Mouse (Mus musculus) limb, embryonic 10.5 days (tissue): ENCODE data around the gene Toe1. TPM values are rescaled to one million over a fixed set of nuclear protein-coding genes. Genes with fewer than 3 reads are reported as not detected.
"Not testable (repeated sequence)": the region's sequence is repeated elsewhere in the genome, so short reads cannot be mapped to it uniquely, and the experiment has no call there.

Experiments
- DNase-seq: peaks from one replicate; pipeline ENCODE4 v3.0.0-alpha.2; 2017; ENCODE audit warnings: low spot score
- H3K27ac ChIP-seq: fragments of 300-500 bp; sonication (generic); 2 replicates; pipeline ENCODE4 v1.5.1; 2016; ENCODE audit warnings: mild to moderate bottlenecking
- H3K27me3 ChIP-seq: fragments of 300-500 bp; sonication (generic); 2 replicates; pipeline ENCODE4 v1.6.1; 2016; ENCODE audit warnings: low read depth, mild to moderate bottlenecking; ENCODE audit not compliant: poor library complexity, severe bottlenecking
- H3K36me3 ChIP-seq: fragments of 300-500 bp; sonication (generic); 2 replicates; pipeline ENCODE4 v1.6.1; 2016; ENCODE audit warnings: mild to moderate bottlenecking, moderate library complexity
- H3K4me1 ChIP-seq: fragments of 300-500 bp; sonication (generic); 2 replicates; pipeline ENCODE4 v1.6.1; 2016
- H3K4me3 ChIP-seq: fragments of 300-500 bp; sonication (generic); 2 replicates; pipeline ENCODE4 v1.5.1; 2016; ENCODE audit warnings: mild to moderate bottlenecking, moderate library complexity
- H3K9me3 ChIP-seq: fragments of 300-500 bp; sonication (generic); replicated peaks from 2 replicates; pipeline ENCODE4 v1.6.1; 2016; ENCODE audit warnings: mild to moderate bottlenecking
- WGBS: fragments of 180-500 bp; shearing (Covaris S2); methylation state at CpG from one replicate; pipeline ENCODE4 v1.1.7; 2016; 5-methylcytosine and 5-hydroxymethylcytosine counted together
- polyA plus RNA-seq: library from polyadenylated mRNA; unstranded; fragments of >200 nt; fragmentation: Nextera tagmentation; extraction: Ambion mirVana; gene quantifications from 2 replicates; pipeline ENCODE4 v1.2.1, GENCODE M21; 2016

The Toe1 gene
- polyA plus RNA-seq, result 40.8 and 42.3 TPM in 2 replicates

DNA sequence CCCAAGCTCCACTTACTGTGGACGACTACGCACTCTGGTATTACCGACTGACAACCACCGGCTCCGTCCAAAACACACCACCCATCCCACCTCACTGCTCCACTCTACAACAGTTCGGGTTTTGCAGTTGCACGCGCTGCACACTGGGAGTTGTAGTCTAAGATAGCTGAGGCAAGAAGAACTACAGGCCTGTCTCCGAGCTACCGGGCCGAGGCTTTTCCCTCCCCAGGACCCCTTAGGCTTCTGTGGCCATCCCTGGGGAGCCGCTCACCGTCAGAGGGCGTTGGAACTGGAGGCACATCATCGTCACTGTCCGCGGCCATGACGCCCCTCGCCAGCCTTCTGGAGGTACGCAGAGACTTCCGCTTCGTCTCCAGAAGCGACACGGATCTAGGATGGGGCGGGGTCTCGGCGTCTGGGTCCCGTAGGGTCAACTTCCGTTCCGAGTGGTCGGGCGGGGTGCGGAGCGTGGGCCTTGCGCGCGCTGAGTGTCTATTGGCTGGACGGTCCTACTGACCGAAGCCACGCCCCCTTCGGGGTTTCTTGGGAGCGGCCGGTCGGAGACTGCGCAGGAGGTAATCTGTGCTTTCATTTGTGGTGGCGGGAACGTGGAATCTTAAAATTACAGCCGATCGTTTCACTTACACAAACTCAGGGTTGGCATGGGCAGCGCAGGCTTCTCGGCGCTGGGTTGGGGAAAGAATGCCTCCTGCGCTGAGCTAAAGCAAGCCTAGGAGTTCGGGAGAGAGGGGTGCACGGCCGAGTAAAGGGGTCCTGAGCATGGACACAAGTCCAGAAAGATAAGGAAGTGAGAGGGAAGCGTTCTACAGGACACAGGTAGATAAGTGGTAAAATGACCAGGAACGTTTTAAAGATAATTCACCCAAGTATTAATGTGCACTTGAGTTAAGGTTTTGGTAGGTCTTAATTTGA lies at the start of gene Toe1, which contains the start of gene Mutyh:
Gene Toe1 (minus strand): TSS at position 444 of the 933 bp plus-strand sequence.
Gene Mutyh (plus strand): TSS at position 527 of the 933 bp plus-strand sequence.
- no peaks in the 10 kb centered on the region for H3K9me3 ChIP-seq
- H3K4me3 ChIP-seq, result peak within 1 kb of the TSS; percentile 78
- peak; percentile 98 for DNase-seq
- H3K4me1 ChIP-seq, result peaks cover 9% of the 10 kb centered on the region
- 1% methylated on average over 58 of the region's 58 CpGs for WGBS
- no peaks in the 10 kb centered on the region for H3K27me3 ChIP-seq
- peaks cover 51% of the 10 kb centered on the region for H3K36me3 ChIP-seq
- peak within 1 kb of the TSS; percentile 94 for H3K27ac ChIP-seq

DNA sequence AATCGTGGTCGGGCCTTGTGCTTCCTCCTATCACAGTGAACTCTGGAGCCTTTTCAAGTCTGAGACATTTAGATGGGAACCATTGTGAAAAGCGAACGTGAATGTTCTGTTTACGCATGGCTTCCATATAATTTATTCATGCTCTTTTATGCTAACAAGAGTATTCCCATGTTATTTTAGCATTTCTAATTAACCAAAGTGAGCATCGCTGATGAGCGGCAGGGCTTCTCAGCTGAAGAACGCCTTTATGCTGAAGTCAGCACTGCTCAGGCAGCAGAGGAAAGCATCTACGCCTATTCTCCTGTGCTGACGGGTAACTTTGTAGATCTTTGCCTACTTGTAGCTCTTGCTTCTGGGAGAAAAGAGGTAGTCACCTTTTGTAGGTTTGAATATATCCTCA lies 49.8 kb upstream of the Toe1 start:
- H3K9me3 ChIP-seq, result no peaks in the 10 kb centered on the region
- H3K27ac ChIP-seq, result no peak overlapping the region
- H3K36me3 ChIP-seq, result no peaks in the 10 kb centered on the region
- WGBS, result 91% methylated on average over 10 of the region's 10 CpGs
- H3K4me1 ChIP-seq, result no peaks in the 10 kb centered on the region
- no peak overlapping the region for H3K4me3 ChIP-seq
- DNase-seq, result no peak
- H3K27me3 ChIP-seq, result no peaks in the 10 kb centered on the region

GRCm38 (mm10) chr4:116854286-116854685 lies 46.8 kb upstream of the Toe1 start:
- no peaks in the 10 kb centered on the region for H3K4me1 ChIP-seq
- no peaks in the 10 kb centered on the region for H3K36me3 ChIP-seq
- H3K4me3 ChIP-seq, result no peak overlapping the region
- no peak for DNase-seq
- 23% methylated on average over 2 of the region's 2 CpGs for WGBS
- H3K27me3 ChIP-seq, result no peaks in the 10 kb centered on the region
- no peaks in the 10 kb centered on the region for H3K9me3 ChIP-seq
- no peak overlapping the region for H3K27ac ChIP-seq

- H3K27me3 ChIP-seq, result no peaks in the 10 kb centered on the region
- H3K36me3 ChIP-seq, result no peaks in the 10 kb centered on the region
- no peak overlapping the region for H3K4me3 ChIP-seq
- no peak overlapping the region for H3K27ac ChIP-seq
- WGBS, result 88% methylated on average over 3 of the region's 3 CpGs
- no peaks in the 10 kb centered on the region for H3K9me3 ChIP-seq
- DNase-seq, result no peak
- H3K4me1 ChIP-seq, result no peaks in the 10 kb centered on the region
Measured at GRCm38 (mm10) chr4:116849901-116850300, 42.5 kb upstream of the Toe1 start.

- 96% methylated on average over 3 of the region's 3 CpGs for WGBS
- no peaks in the 10 kb centered on the region for H3K36me3 ChIP-seq
- peaks cover 3% of the 10 kb centered on the region; the same call in 1 of the 2 replicates for H3K4me1 ChIP-seq
- no peak overlapping the region for H3K4me3 ChIP-seq
- no peaks in the 10 kb centered on the region for H3K9me3 ChIP-seq
- no peak overlapping the region for H3K27ac ChIP-seq
- peaks cover 19% of the 10 kb centered on the region for H3K27me3 ChIP-seq
- no peak for DNase-seq
Measured at GRCm38 (mm10) chr4:116844324-116844723, 36.9 kb upstream of the Toe1 start.

DNA sequence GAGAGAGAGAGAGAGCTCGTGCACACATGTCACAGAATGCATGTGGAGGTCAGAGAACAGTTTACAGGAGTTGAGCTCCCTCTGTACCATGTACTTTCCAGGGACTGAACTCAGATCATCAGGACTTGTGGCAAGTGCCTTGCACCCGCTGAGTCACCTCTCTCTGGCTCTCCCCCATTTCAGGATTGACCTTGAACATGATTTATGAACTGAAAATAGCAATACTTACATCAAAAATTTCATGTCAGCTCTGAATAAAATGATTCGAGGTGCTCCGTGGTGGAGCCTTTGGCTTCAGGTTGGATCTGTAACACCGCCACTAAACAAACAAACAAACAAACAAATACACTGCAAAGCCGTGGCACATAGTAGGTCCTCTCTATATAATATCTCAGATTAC lies 33.4 kb upstream of the Toe1 start:
- no peak overlapping the region for H3K4me3 ChIP-seq
- peaks cover 25% of the 10 kb centered on the region for H3K27me3 ChIP-seq
- H3K9me3 ChIP-seq, result no peaks in the 10 kb centered on the region

GRCm38 (mm10) chr4:116840096-116840495 lies 32.7 kb upstream of the Toe1 start:
- Histone ChIP-seq H3K4me3 (peak overlapping the region; percentile 35), H3K27me3 (peaks cover 25% of the 10 kb centered on the region)
- WGBS, result 21% methylated on average over 27 of the region's 29 CpGs
- not testable (repeated sequence) for H3K27ac ChIP-seq, H3K36me3 ChIP-seq, H3K9me3 ChIP-seq, H3K4me1 ChIP-seq
- peak; percentile 46 for DNase-seq

More for the DNA sequence above, 33.4 kb upstream of the Toe1 start:
- no peak overlapping the region for H3K27ac ChIP-seq
- 83% methylated on average over 6 of the region's 6 CpGs for WGBS
- H3K36me3 ChIP-seq, result no peaks in the 10 kb centered on the region
- peaks cover 7% of the 10 kb centered on the region; the same call in 1 of the 2 replicates for H3K4me1 ChIP-seq
- no peak for DNase-seq

DNA sequence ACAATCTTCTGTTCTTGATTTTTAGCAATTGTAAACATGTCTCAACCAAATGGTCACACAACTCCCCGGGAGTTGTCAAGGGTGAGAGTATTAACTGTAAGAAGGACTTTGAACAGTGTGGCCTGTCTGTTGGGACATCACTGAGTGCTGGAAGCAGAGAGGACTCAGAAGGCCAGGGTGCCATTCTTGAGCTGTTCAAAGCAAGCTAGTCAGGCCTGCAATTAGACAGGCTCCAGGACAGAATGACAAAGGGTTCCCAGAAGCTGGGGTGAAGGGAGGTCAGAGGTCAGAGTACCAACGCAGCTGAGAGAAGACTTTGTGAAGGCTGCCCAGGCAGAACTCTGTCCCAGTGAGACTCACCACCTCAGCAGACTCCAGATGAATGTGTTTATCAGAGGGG lies 31.6 kb upstream of the Toe1 start:
- WGBS, result 34% methylated on average over 2 of the region's 2 CpGs

GRCm38 (mm10) chr4:116830070-116830368 lies 22.6 kb upstream of the Toe1 start:
- no peak for DNase-seq
- H3K36me3 ChIP-seq, result no peaks in the 10 kb centered on the region
- peaks cover 13% of the 10 kb centered on the region for H3K4me1 ChIP-seq
- WGBS, result 29% methylated on average over 6 of the region's 6 CpGs
- H3K9me3 ChIP-seq, result no peaks in the 10 kb centered on the region
- H3K27me3 ChIP-seq, result no peaks in the 10 kb centered on the region
- no peak overlapping the region for H3K27ac ChIP-seq
- no peak overlapping the region for H3K4me3 ChIP-seq

More for the DNA sequence above, 31.6 kb upstream of the Toe1 start:
- DNase-seq, result no peak
- Histone ChIP-seq H3K4me3 (no peak overlapping the region), H3K27ac (no peak overlapping the region), H3K4me1 (peaks cover 7% of the 10 kb centered on the region; the same call in 1 of the 2 replicates), H3K9me3 (no peaks in the 10 kb centered on the region), H3K27me3 (peaks cover 25% of the 10 kb centered on the region), H3K36me3 (no peaks in the 10 kb centered on the region)

- Histone ChIP-seq H3K4me1 (peaks cover 17% of the 10 kb centered on the region), H3K9me3 (no peaks in the 10 kb centered on the region), H3K4me3 (no peak overlapping the region), H3K27me3 (no peaks in the 10 kb centered on the region), H3K36me3 (no peaks in the 10 kb centered on the region), H3K27ac (no peak overlapping the region)
- DNase-seq, result no peak
- WGBS, result 62% methylated on average over 6 of the region's 6 CpGs
Measured at GRCm38 (mm10) chr4:116829364-116830069, 22.1 kb upstream of the Toe1 start.

GRCm38 (mm10) chr4:116827819-116828218 lies 20.4 kb upstream of the Toe1 start:
- Histone ChIP-seq H3K36me3 (no peaks in the 10 kb centered on the region), H3K4me3 (no peak overlapping the region), H3K27me3 (no peaks in the 10 kb centered on the region), H3K4me1 (peaks cover 22% of the 10 kb centered on the region), H3K27ac (no peak overlapping the region), H3K9me3 (no peaks in the 10 kb centered on the region)
- WGBS, result 3% methylated on average over 4 of the region's 4 CpGs
- no peak for DNase-seq

DNA sequence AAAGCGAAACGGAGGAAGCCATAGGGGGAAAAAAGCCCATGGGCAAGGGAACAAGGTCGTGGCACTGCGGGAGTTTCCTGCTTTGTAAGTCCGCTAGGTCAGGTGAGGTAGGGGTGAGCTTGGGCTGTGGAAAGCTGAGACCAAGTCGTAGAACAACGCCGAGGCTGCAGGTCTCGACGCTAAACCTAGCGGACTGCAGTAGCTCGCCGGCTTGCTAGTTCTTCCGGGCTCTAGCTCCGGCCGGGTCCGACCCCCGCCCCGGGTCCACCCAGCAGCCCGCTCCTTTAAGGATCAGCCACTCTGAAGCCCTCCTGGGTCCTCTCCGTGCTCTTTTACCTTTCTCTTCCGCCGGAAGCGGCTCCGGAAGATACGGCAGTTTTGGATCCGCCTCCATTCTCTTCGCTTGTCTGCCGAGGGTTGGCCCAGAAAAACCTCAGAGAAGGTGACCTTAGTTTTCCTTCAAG lies 17.1 kb upstream of the Toe1 start:
- peak; percentile 81 for DNase-seq
- Histone ChIP-seq H3K27me3 (peaks cover 19% of the 10 kb centered on the region), H3K9me3 (no peaks in the 10 kb centered on the region), H3K4me1 (peaks cover 32% of the 10 kb centered on the region), H3K36me3 (no peaks in the 10 kb centered on the region), H3K27ac (peak overlapping the region; percentile 90), H3K4me3 (peak overlapping the region; percentile 61)
- WGBS, result 1% methylated on average over 29 of the region's 29 CpGs

- Histone ChIP-seq H3K27me3 (peaks cover 27% of the 10 kb centered on the region), H3K9me3 (no peaks in the 10 kb centered on the region), H3K4me3 (peak within 1 kb of the TSS; percentile 59), H3K4me1 (peaks cover 31% of the 10 kb centered on the region), H3K27ac (peak within 1 kb of the TSS; percentile 78), H3K36me3 (peaks cover 22% of the 10 kb centered on the region)
- 14% methylated on average over 9 of the region's 9 CpGs for WGBS
- DNase-seq, result no peak
Measured at GRCm38 (mm10) chr4:116821694-116822016, 14.2 kb upstream of the Toe1 start, which contains the start of gene Hpdl. Gene Hpdl, minus strand, starts transcription at chr4:116821707.
